Mouse (Mus musculus): ENCODE data around the gene Fkbp1b. TPM values are rescaled to one million over a fixed set of nuclear protein-coding genes. Genes with fewer than 3 reads are reported as not detected.
"Not testable (repeated sequence)": the region's sequence is repeated elsewhere in the genome, so short reads cannot be mapped to it uniquely, and the experiment has no call there.

Gene Fkbp1b
- polyA plus RNA-seq, 1 experiment from 2014 or later, result 9.4 TPM

GRCm38 (mm10) chr12:4793718-4794117 is 47.7 kb downstream of the Fkbp1b start:
- ATAC-seq (ENCODE audit: insufficient read depth), result no peak

GRCm38 (mm10) chr12:4788128-4788527 is 53.3 kb downstream of the Fkbp1b start:
- not testable (repeated sequence) for H3K4me2 ChIP-seq; H3K4me3 ChIP-seq (ENCODE audit: low read depth, low read length); H3K9ac ChIP-seq; ATAC-seq (ENCODE audit: insufficient read depth); H3K27ac ChIP-seq (ENCODE audit: low read depth); H3K4me1 ChIP-seq (ENCODE audit: insufficient read depth); DNase-seq; H3K27me3 ChIP-seq (ENCODE audit: insufficient read depth, low read length); H3K9me3 ChIP-seq (ENCODE audit: low read depth, low read length); H3K36me3 ChIP-seq (ENCODE audit: insufficient read depth)
- WGBS, result 95% methylated on average over 25 of the region's 25 CpGs

More at GRCm38 (mm10) chr12:4793718-4794117, 47.7 kb downstream of the Fkbp1b start:
- H3K9ac ChIP-seq, result no peak overlapping the region
- peak; percentile 45 for TF ChIP-seq CTCF (IDR thresholded peaks at IDR 0.05; ENCODE audit: low read depth)
- no peak overlapping the region for H3K4me3 ChIP-seq (ENCODE audit: low read depth, low read length)
- no peak overlapping the region for H3K27ac ChIP-seq (ENCODE audit: low read depth)
- H3K4me2 ChIP-seq, result no peak overlapping the region
- H3K9me3 ChIP-seq (ENCODE audit: low read depth, low read length), result no peaks in the 10 kb centered on the region
- peak; percentile 21 for DNase-seq
- no peaks in the 10 kb centered on the region for H3K4me1 ChIP-seq (ENCODE audit: insufficient read depth)
- no peaks in the 10 kb centered on the region for H3K36me3 ChIP-seq (ENCODE audit: insufficient read depth)
- WGBS, result 90% methylated on average over 1 of the region's 1 CpGs
- H3K27me3 ChIP-seq (ENCODE audit: insufficient read depth, low read length), result no peaks in the 10 kb centered on the region

GRCm38 (mm10) chr12:4784466-4784865 is 56.9 kb downstream of the Fkbp1b start:
- Histone ChIP-seq H3K9ac (no peak overlapping the region), H3K27ac (ENCODE audit: low read depth) (no peak overlapping the region), H3K9me3 (ENCODE audit: low read depth, low read length) (no peaks in the 10 kb centered on the region), H3K4me3 (ENCODE audit: low read depth, low read length) (no peak overlapping the region), H3K36me3 (ENCODE audit: insufficient read depth) (no peaks in the 10 kb centered on the region), H3K4me1 (ENCODE audit: insufficient read depth) (no peaks in the 10 kb centered on the region), H3K4me2 (no peak overlapping the region), H3K27me3 (ENCODE audit: insufficient read depth, low read length) (no peaks in the 10 kb centered on the region)
- 65% methylated on average over 2 of the region's 2 CpGs for WGBS
- no peak for ATAC-seq (ENCODE audit: insufficient read depth)
- TF ChIP-seq CTCF (IDR thresholded peaks at IDR 0.05; ENCODE audit: low read depth), result no peak
- DNase-seq, result no peak

GRCm38 (mm10) chr12:4783598-4783997 is 57.8 kb downstream of the Fkbp1b start:
- TF ChIP-seq CTCF (IDR thresholded peaks at IDR 0.05; ENCODE audit: low read depth), result no peak
- H3K9me3 ChIP-seq (ENCODE audit: low read depth, low read length), result no peaks in the 10 kb centered on the region
- DNase-seq (no peak), ATAC-seq (ENCODE audit: insufficient read depth) (no peak)
- no peak overlapping the region for H3K4me2 ChIP-seq
- no peaks in the 10 kb centered on the region for H3K36me3 ChIP-seq (ENCODE audit: insufficient read depth)
- WGBS, result 44% methylated on average over 5 of the region's 5 CpGs
- no peak overlapping the region for H3K9ac ChIP-seq
- no peak overlapping the region for H3K4me3 ChIP-seq (ENCODE audit: low read depth, low read length)
- H3K4me1 ChIP-seq (ENCODE audit: insufficient read depth), result no peaks in the 10 kb centered on the region
- no peak overlapping the region for H3K27ac ChIP-seq (ENCODE audit: low read depth)
- no peaks in the 10 kb centered on the region for H3K27me3 ChIP-seq (ENCODE audit: insufficient read depth, low read length)

Other genes starting within 250 kb of the Fkbp1b start
- 42.7 and 45.9 TPM in 2 replicates for gene Itsn2, start 249.0 kb downstream of the Fkbp1b start, polyA plus RNA-seq (2014; fragmentation: Nextera tagmentation; extraction: Ambion mirVana)
- not detected in 2 replicates for gene Gm3625, start 248.7 kb downstream of the Fkbp1b start, polyA plus RNA-seq (2014; fragmentation: Nextera tagmentation; extraction: Ambion mirVana)
- gene Fam228a, start 103.2 kb downstream of the Fkbp1b start, polyA plus RNA-seq (2014; fragmentation: Nextera tagmentation; extraction: Ambion mirVana), result 0.39 and 0.41 TPM in 2 replicates
- 2.1 and 2.5 TPM in 2 replicates for gene Pfn4, start 72.6 kb downstream of the Fkbp1b start, polyA plus RNA-seq (2014; fragmentation: Nextera tagmentation; extraction: Ambion mirVana)
- gene Fam228b, start 72.3 kb downstream of the Fkbp1b start, polyA plus RNA-seq (2014; fragmentation: Nextera tagmentation; extraction: Ambion mirVana), result 1.4 and 1.6 TPM in 2 replicates
- 258 and 261 TPM in 2 replicates for gene Sf3b6, start 24.0 kb downstream of the Fkbp1b start, polyA plus RNA-seq (2014; fragmentation: Nextera tagmentation; extraction: Ambion mirVana)
- 16.4 and 17.5 TPM in 2 replicates for gene Wdcp, start 1.7 kb upstream of the Fkbp1b start, polyA plus RNA-seq (2014; fragmentation: Nextera tagmentation; extraction: Ambion mirVana)
- 2.6 and 2.9 TPM in 2 replicates for gene Mfsd2b, start 32.8 kb upstream of the Fkbp1b start, polyA plus RNA-seq (2014; fragmentation: Nextera tagmentation; extraction: Ambion mirVana)
- 21.2 and 27.0 TPM in 2 replicates for gene Ubxn2a, start 66.1 kb upstream of the Fkbp1b start, polyA plus RNA-seq (2014; fragmentation: Nextera tagmentation; extraction: Ambion mirVana)
- gene Atad2b, start 75.8 kb upstream of the Fkbp1b start, polyA plus RNA-seq (2014; fragmentation: Nextera tagmentation; extraction: Ambion mirVana), result 19.0 and 20.4 TPM in 2 replicates